Mouse (Mus musculus) embryonic facial prominence, embryonic 12.5 days (tissue): ENCODE results near the gene Dolk. TPM values are rescaled to one million over a fixed set of nuclear protein-coding genes. Genes with fewer than 3 reads are reported as not detected.

Experiments
- polyA plus RNA-seq: library from polyadenylated mRNA; unstranded; fragments of >200 nt; fragmentation: Nextera tagmentation; extraction: Ambion mirVana; gene quantifications from 2 replicates; pipeline ENCODE4 v1.2.1, GENCODE M21; 2016

Gene Dolk
- polyA plus RNA-seq, 1 experiment from 2014 or later: 29.6 TPM

Other genes starting within 250 kb of the Dolk start
- 43.9 and 46.0 TPM in 2 replicates for gene Wdr34, start 237.5 kb downstream of the Dolk start, polyA plus RNA-seq
- 644 and 679 TPM in 2 replicates for gene Set, start 229.0 kb downstream of the Dolk start, polyA plus RNA-seq
- gene Pkn3, start 208.7 kb downstream of the Dolk start, polyA plus RNA-seq: 9.3 and 11.6 TPM in 2 replicates
- gene Zdhhc12, start 192.7 kb downstream of the Dolk start, polyA plus RNA-seq: 26.8 and 27.7 TPM in 2 replicates
- 11.6 and 12.2 TPM in 2 replicates for gene Zer1, start 161.7 kb downstream of the Dolk start, polyA plus RNA-seq
- gene Tbc1d13, start 152.6 kb downstream of the Dolk start, polyA plus RNA-seq: 10.7 and 11.0 TPM in 2 replicates
- gene Endog, start 114.8 kb downstream of the Dolk start, polyA plus RNA-seq: 18.5 TPM in 2 replicates
- 87.1 and 90.3 TPM in 2 replicates for gene Spout1, start 107.9 kb downstream of the Dolk start, polyA plus RNA-seq
- 8.2 and 8.3 TPM in 2 replicates for gene Kyat1, start 80.5 kb downstream of the Dolk start, polyA plus RNA-seq
- 40.9 and 41.2 TPM in 2 replicates for gene Lrrc8a, start 48.6 kb downstream of the Dolk start, polyA plus RNA-seq
- gene Gm28035, start 45.8 kb downstream of the Dolk start, polyA plus RNA-seq: 0.09 and 0.14 TPM in 2 replicates
- gene Phyhd1, start 20.1 kb downstream of the Dolk start, polyA plus RNA-seq: 3.5 and 3.8 TPM in 2 replicates
- gene Gm28038, start 5.3 kb downstream of the Dolk start, polyA plus RNA-seq: not detected in 2 replicates
- 37.2 and 37.4 TPM in 2 replicates for gene Nup188, start 63 bp upstream of the Dolk start, polyA plus RNA-seq
- gene Sh3glb2, start 73.0 kb upstream of the Dolk start, polyA plus RNA-seq: 89.7 and 96.9 TPM in 2 replicates
- gene Miga2, start 77.9 kb upstream of the Dolk start, polyA plus RNA-seq: 29.6 and 31.0 TPM in 2 replicates
- gene Dolpp1, start 105.9 kb upstream of the Dolk start, polyA plus RNA-seq: 34.8 and 38.1 TPM in 2 replicates
- gene Crat, start 129.5 kb upstream of the Dolk start, polyA plus RNA-seq: 23.8 and 26.9 TPM in 2 replicates
- 140 and 145 TPM in 2 replicates for gene Ptpa, start 129.7 kb upstream of the Dolk start, polyA plus RNA-seq
- gene Ier5l, start 187.9 kb upstream of the Dolk start, polyA plus RNA-seq: 4.2 and 4.5 TPM in 2 replicates